8 mouse cellular contexts compared by ENCODE assay signal in the genomic region with DNA sequence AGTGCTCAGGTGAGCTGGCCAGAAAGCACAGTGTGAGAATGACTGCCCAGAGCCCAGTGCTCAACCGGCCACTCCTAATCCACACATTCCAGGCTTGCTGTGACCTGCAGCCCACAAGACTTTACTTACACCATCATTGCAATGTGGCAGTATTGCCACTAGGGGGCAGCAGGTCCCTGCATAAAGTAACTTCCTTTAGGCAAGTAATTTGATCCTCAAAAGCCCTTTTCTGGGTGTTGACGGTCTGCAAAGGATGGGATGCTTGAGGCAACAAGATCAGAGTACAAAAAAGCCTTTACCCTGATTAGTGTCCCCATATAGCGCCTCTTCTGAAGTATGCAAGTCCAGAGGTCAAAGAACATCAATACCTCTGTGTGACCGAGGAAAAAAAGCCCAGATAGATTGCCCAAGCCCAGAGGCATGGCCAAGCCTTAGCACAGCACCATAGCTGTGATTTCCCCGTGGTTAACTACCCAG.
DNase-seq lines count a peak whose midpoint lies in the region; ATAC-seq and TF ChIP-seq lines count a peak whose summit lies in the region.

No protein-coding gene starts in this region.

- no peaks in the 10 kb centered on the region for H3K36me3 ChIP-seq in embryonic facial prominence, embryonic 14.5 days (ENCODE audit: control insufficient read depth, insufficient read depth, low read length)
- no peaks in the 10 kb centered on the region for H3K36me3 ChIP-seq in liver, embryonic 13.5 days
- no peaks in the 10 kb centered on the region for H3K36me3 ChIP-seq in neural tube, embryonic 13.5 days

- TF ChIP-seq CTCF in bone marrow, adult 2 months (IDR thresholded peaks at IDR 0.05; ENCODE audit: control insufficient read depth, insufficient read depth, low read length): peak; percentile 55

- no peak overlapping the region for H3K27ac ChIP-seq in bone marrow, adult 2 months (ENCODE audit: control insufficient read depth, insufficient read depth, low read depth, low read length, poor library complexity)
- H3K27ac ChIP-seq in embryonic facial prominence, embryonic 14.5 days (replicated peaks; ENCODE audit: low read depth, low read length): no peak overlapping the region
- no peak overlapping the region for H3K27ac ChIP-seq in liver, embryonic 13.5 days
- H3K27ac ChIP-seq in neural tube, embryonic 13.5 days (replicated peaks): no peak overlapping the region

- H3K9ac ChIP-seq in embryonic facial prominence, embryonic 14.5 days (ENCODE audit: low read depth, low read length): no peak overlapping the region
- no peak overlapping the region for H3K9ac ChIP-seq in liver, embryonic 13.5 days
- no peak overlapping the region for H3K9ac ChIP-seq in neural tube, embryonic 13.5 days

- no peaks in the 10 kb centered on the region for H3K27me3 ChIP-seq in embryonic facial prominence, embryonic 14.5 days (replicated peaks; ENCODE audit: control insufficient read depth, insufficient read depth, low read length)
- H3K27me3 ChIP-seq in liver, embryonic 13.5 days: no peaks in the 10 kb centered on the region
- H3K27me3 ChIP-seq in neural tube, embryonic 13.5 days: no peaks in the 10 kb centered on the region

- peak; percentile 48; the same call in 1 of the 2 replicates for ATAC-seq in embryonic facial prominence, embryonic 14.5 days (ENCODE audit: low read depth)
- ATAC-seq in liver, embryonic 13.5 days (ENCODE audit: low read depth): no peak
- peak; percentile 45; the same call in 1 of the 2 replicates for ATAC-seq in neural tube, embryonic 13.5 days (ENCODE audit: low read depth)

- WGBS in bone marrow, adult 2 months: 20% methylated on average over 5 of the region's 5 CpGs
- 2% methylated on average over 5 of the region's 5 CpGs for WGBS in embryonic facial prominence, embryonic 14.5 days
- WGBS in liver, embryonic 13.5 days (ENCODE audit: insufficient replicate concordance): 11% methylated on average over 5 of the region's 5 CpGs
- WGBS in neural tube, embryonic 13.5 days: 21% methylated on average over 5 of the region's 5 CpGs

- H3K4me3 ChIP-seq in bone marrow, adult 2 months (replicated peaks; ENCODE audit: control insufficient read depth, low read depth, low read length): no peak overlapping the region
- H3K4me3 ChIP-seq in embryonic facial prominence, embryonic 14.5 days (ENCODE audit: low read depth, low read length): no peak overlapping the region
- no peak overlapping the region for H3K4me3 ChIP-seq in liver, embryonic 13.5 days (replicated peaks)
- no peak overlapping the region for H3K4me3 ChIP-seq in neural tube, embryonic 13.5 days

- 0 out of 2 replicates have a peak, but pooled peaks cover 8% of the 10 kb centered on the region for H3K9me3 ChIP-seq in embryonic facial prominence, embryonic 14.5 days (ENCODE audit: control insufficient read depth, low read length)
- H3K9me3 ChIP-seq in liver, embryonic 13.5 days (replicated peaks): no peaks in the 10 kb centered on the region
- no peaks in the 10 kb centered on the region for H3K9me3 ChIP-seq in neural tube, embryonic 13.5 days

- DNase-seq in B cell, adult 2 months: peak; percentile 80 to 84
- peak; percentile 91 for DNase-seq in embryonic facial prominence, embryonic 14.5 days (ENCODE audit: low spot score)
- DNase-seq in heart, adult 9 months (ENCODE audit: low spot score in 2 of 2): peak; percentile 18 to 65
- DNase-seq in kidney, postnatal 10 days: peak; percentile 92
- peak; percentile 29 for DNase-seq in liver, embryonic 13.5 days
- DNase-seq in telencephalon, adult 2 months (ENCODE audit: low read depth, low spot score): peak; percentile 64

- H3K4me2 ChIP-seq in embryonic facial prominence, embryonic 14.5 days (ENCODE audit: low read depth, low read length): no peak overlapping the region
- no peak overlapping the region for H3K4me2 ChIP-seq in liver, embryonic 13.5 days
- H3K4me2 ChIP-seq in neural tube, embryonic 13.5 days: no peak overlapping the region

- TF ChIP-seq POLR2A in bone marrow, adult 2 months (IDR thresholded peaks at IDR 0.05; ENCODE audit: borderline replicate concordance, control insufficient read depth, low read depth, low read length): no peak

- H3K4me1 ChIP-seq in bone marrow, adult 2 months (ENCODE audit: control insufficient read depth, insufficient read depth, low read length): no peaks in the 10 kb centered on the region
- H3K4me1 ChIP-seq in embryonic facial prominence, embryonic 14.5 days (ENCODE audit: control insufficient read depth, insufficient read depth, low read length): no peaks in the 10 kb centered on the region
- no peaks in the 10 kb centered on the region for H3K4me1 ChIP-seq in liver, embryonic 13.5 days (replicated peaks)
- no peaks in the 10 kb centered on the region for H3K4me1 ChIP-seq in neural tube, embryonic 13.5 days (replicated peaks)

Comparison
In these comparisons a context has a peak if more than half of its experiments do, and no peak if none do; other contexts are left out.
1. DNase-seq: peak in every context shown above with its lines; median percentile 92 in kidney, postnatal 10 days; 91 in embryonic facial prominence, embryonic 14.5 days; 82 in B cell, adult 2 months; 64 in telencephalon, adult 2 months; 42 in heart, adult 9 months; 29 in liver, embryonic 13.5 days.